Mouse (Mus musculus) activated CD4-positive, CD25-positive, alpha-beta regulatory T cell, adult 4 months (primary cell): Measurements from ENCODE around the gene Ctso. TPM values are rescaled to one million over a fixed set of nuclear protein-coding genes. Genes with fewer than 3 reads are reported as not detected.
A peak's percentile ranks its signal among the peaks of the same experiment; 100 is the strongest.

Experiments used
- ATAC-seq: one replicate; pipeline ENCODE4 v1.8.0; 2017
- polyA plus RNA-seq, 2 experiments: library from polyadenylated mRNA; unstranded; fragments of 100-300 nt; shearing (Covaris generic); gene quantifications; one replicate each; pipeline ENCODE4 v1.2.1; 2017

Ctso gene
- 10 to 100 TPM; 43.3 to 48.1 TPM for polyA plus RNA-seq

DNA sequence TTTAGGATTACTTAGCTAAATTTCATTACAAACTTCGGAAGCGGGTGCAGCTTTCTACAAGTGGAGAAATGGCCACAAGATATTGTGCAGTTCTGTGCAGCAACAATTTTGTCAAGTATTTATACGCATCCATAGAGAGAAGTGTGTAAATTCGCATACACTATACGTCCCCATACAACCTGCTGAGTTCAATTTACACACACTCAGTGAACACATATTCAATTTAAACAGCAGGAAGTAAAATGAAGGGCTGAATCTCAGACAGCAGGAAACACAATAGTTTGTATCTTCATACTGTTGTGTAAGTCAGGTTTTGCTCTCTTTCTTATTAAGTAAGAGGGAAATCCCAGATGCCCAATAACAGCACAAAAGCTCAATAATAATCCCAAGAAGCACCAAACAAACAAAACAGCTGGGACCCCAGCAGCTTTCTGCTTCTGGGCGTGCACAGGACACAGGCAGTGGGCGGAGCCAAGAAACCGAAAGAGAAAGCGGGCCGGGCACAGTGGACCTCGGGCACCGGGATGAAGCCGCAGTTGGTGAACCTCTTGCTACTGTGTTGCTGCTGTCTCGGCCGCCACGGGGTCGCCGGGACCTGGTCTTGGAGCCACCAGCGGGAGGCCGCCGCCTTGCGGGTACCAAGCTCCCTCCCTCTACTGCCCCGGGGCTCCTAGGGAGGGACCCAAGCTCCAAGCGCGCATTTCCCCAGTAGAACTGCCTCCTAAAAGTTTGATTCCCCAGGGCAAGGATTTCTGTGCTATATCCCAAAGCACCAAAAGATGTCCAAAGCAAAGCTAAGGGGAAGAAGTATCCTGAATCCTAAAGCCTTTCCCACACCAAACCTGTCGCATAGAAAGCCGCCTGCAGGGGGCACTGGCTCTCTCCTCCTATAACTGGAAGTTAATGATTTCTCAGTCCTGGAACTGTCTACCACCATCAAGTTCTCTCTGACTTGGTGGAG is at the start of gene Ctso:
Ctso (plus strand) TSS at position 461 of the 961 bp plus-strand sequence.
- peak; percentile 94 for ATAC-seq

- no peak for ATAC-seq
Measured at GRCm38 (mm10) chr3:81883916-81884315, 48.5 kb upstream of the Ctso start.

DNA sequence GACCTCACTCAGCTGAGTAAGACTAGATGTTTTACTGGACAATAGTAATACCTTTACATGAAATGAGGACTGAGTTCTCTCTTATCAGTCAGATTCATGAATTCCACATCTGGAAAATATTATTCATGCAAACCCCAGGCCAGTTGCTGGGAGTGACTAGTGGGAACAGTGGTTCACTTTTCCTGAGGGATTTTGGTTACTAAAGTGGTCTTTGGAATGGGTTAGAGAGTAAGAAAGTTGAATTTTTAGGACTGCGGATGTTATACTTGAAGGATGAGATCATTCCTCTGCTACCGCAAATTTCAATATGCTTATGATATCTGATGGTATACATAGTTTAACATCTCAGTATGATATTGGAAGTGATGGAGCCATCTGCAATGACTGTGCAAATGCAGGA is 46.8 kb upstream of the Ctso start:
- no peak for ATAC-seq

GRCm38 (mm10) chr3:81889137-81889536 is 43.3 kb upstream of the Ctso start:
- ATAC-seq, result no peak

GRCm38 (mm10) chr3:81910286-81911036 is 21.9 kb upstream of the Ctso start:
- ATAC-seq, result no peak

- ATAC-seq, result no peak
Measured at GRCm38 (mm10) chr3:81916030-81916686, 16.2 kb upstream of the Ctso start.

DNA sequence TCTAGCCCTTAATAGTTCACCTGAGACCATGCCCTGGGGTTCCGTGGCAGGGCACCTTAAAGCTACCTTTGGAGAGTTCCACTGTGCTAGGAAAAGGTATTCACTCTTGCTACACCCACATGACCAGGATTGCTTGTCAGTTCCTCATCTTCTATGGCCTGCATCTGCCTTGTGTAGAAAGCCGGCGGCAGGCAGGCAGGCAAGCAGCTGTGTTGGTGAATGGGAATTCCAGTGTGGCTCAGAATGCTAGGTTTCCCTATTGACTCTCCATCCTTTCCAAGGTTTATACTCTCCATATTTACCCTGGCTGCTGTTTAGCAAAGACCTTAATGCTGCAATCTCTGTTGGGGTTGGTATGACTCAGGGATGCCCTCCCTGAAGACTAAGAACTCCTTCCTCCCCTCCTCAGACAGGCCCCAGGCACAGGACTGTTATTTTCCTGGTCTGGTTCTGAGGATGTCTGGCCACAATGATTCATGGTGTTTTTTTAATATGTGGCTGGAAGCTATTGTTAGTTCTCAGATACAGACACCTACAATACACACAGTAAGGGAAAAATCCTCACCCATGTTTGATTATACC is 15.0 kb upstream of the Ctso start:
- ATAC-seq, result no peak

DNA sequence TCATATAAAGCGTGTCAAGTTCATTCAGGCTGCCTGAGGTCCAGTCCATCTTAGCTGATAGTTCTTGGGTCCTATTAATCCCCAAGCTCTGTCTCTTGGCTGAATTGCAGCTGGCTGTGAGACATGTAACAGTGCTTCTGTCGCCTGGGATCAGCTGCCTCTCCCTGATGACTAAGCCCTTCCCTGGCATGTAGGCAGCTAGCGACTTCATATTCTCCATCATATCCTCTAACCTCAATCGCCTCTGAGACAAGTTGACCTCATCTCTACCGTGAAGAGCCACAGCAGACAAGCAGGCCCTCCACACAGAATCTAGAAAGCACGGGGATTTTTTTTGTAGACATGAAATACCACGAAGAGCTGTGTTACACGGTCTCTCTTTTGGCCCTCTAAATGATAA is 14.2 kb upstream of the Ctso start:
- ATAC-seq, result no peak

DNA sequence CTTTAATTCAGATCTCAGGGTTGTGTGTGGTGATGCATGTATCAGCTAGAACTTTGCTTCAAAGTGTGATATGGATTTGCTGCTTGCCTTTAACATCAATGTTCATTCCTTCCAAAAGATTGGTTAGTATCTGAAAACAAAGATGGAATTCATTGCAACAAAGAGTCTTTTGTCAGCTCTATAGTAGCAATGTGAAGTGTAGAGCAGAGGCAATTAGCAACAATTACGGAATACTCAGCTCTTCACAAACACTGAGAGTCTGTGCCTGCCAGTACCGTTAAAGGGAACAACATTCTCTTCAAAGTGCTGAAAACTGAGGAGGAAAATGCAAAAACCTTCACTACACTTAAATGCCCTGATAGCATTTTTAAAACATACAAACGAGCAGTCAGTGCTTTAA is 12.7 kb upstream of the Ctso start:
- ATAC-seq, result no peak

DNA sequence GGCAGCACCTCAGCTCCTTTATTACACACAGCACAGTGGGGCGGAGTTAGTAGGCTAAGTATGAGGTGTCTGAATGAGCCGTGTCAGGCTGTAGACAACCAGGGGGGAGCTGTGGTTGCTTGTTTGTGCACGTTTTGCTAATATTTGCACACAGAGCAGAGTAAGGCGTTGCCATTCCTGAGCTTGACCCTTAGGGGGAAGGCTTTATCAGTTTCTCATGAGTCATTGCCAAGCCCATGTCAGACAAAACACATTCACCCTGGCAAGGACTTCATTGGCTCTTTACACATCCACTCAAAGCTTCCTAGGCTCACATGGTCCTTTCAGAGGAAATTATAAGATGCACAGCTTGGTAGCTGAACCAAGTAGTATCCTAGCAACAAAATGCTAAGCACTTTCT is 9.5 kb upstream of the Ctso start:
- no peak for ATAC-seq

DNA sequence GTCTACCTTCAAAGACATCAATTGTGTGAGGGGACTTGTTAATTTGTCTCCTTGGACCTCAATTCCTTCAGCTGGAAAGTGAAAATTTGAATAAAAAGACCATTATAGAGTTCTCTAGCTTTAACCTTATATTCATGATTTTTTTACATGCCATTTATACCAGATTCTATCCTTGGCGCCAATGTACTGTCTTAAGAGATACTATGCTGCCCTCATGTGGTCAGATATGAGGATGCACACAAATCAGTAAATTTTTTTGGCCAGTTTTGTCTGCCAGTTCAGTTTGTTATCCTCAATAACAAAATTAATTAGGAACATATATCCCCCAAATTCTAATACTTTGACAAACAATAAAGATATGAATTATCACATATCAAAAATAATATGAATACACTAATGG is 7.5 kb upstream of the Ctso start:
- peak; percentile 74 for ATAC-seq

DNA sequence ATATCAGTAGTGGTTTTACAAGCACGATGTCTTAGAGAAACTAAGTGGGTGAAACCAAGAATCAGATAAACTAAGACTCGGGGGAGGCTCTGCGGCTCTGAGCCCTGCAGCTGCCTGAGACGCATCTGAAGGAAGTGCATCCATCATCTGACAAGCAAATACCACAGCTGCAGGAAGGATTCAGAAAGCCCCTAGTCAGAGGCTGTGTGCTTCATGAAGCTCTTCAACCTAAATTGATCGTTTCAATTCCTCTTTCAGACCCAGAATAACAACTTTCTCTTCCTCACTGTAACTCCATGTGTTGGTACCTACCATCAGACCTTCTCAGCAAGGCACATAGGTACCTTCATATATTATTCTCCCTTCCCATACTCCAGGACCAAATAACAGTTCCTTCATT is 6.5 kb upstream of the Ctso start:
- peak; percentile 77 for ATAC-seq

GRCm38 (mm10) chr3:81926764-81927325 is 5.6 kb upstream of the Ctso start:
- ATAC-seq, result no peak

GRCm38 (mm10) chr3:81929073-81929472 is 3.3 kb upstream of the Ctso start:
- no peak for ATAC-seq

DNA sequence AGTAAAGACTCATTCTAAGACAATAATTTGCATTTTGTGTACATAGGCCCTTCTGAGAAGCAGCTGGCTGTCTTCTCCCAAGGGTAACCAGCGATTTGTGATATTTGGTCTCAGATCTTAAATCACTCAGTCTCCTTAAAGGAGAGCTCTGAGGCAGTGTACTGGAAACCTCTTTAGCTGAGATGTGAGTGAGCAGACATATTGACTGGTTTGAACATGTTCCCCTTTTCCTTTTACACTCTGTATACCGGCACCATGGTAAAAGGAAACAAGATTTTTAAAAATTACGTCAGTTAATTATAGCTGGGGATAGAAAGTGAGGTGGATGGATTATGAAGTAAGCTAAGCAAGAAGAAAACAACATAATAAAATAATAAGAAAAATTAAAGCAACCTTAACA is 706 bp upstream of the Ctso start:
- no peak for ATAC-seq

DNA sequence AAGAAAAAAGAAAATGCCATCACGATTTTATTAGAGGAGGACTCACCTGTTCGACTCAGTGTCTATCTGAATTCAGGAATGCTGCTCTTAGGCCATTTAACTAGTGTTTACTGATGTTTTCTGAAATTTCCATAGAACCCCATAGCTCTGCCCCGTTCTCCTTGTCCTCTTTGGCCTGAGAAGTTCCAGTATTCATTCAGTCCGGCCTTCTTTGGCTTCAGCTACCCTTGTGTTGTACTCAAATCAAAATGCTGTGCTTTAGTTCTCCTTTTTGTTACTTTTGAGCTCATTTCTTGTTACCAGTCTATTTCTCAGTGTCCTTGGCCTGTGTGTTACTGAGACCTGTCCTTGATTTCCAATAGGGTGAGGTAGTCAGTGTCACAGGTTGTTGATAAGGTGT is 947 bp downstream of the Ctso start:
- no peak for ATAC-seq

DNA sequence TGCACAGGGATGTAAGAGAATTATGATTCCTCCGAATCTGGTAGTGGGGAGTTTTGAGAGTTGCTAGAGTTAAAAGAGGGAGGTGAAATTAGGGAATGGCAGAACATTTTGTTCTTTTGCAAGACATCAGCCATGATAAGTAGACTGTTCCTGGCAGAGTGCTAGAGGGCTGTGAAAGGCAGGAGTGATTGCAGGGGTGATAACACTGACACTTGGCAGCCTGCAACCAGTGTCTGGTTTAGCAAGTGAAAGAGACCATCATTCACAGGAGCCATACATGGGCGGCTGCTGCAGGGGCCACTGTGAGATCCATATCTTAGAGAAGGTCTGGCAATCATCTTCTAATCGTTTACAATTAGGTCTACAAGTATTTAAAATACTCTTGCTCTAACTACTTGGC is 6.5 kb downstream of the Ctso start:
- ATAC-seq, result no peak

GRCm38 (mm10) chr3:81942341-81942740 is 9.9 kb downstream of the Ctso start:
- ATAC-seq, result no peak

GRCm38 (mm10) chr3:81943097-81943496 is 10.7 kb downstream of the Ctso start:
- no peak for ATAC-seq

DNA sequence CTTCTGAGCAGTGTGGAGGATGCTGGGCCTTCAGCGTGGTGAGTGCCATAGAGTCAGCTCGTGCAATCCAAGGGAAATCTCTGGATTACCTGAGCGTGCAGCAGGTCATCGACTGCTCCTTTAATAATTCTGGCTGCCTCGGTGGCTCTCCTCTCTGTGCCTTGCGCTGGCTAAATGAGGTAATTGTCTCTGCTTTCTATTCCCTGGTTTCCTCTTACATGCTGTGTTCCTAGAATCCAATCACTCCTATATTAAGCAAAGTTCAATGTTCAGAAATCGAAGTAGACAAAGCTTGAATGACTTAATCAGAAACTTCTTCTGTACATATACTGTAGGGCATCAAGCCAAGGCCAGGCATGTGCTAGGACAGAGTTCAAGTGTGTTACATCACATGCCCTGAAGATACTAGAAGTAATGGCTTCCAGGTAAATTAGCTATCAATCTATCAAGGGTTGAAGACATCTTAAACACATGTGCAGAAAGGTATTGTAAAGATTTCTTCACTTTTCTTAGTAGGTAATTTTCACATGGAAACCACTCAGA is 12.5 kb downstream of the Ctso start:
- no peak for ATAC-seq

- no peak for ATAC-seq
Measured at GRCm38 (mm10) chr3:81949048-81949447, 16.6 kb downstream of the Ctso start.

GRCm38 (mm10) chr3:81951785-81952184 is 19.4 kb downstream of the Ctso start:
- no peak for ATAC-seq
